Mouse (Mus musculus): ENCODE results near the gene Zbtb8os. TPM values are rescaled to one million over a fixed set of nuclear protein-coding genes. Genes with fewer than 3 reads are reported as not detected.

The Zbtb8os gene
- total RNA-seq, 2 experiments from 2014 or later: 28.5 to 31.9 TPM

Other genes with a start within 250 kb of the Zbtb8os start
- not detected for gene Tmem54, start 230.1 kb upstream of the Zbtb8os start, total RNA-seq (2021)
- 100 to 1,000 TPM; 684 to 738 TPM for gene Hpca, start 213.7 kb upstream of the Zbtb8os start, total RNA-seq (2021)
- gene Fndc5, start 198.7 kb upstream of the Zbtb8os start, total RNA-seq (2021): 10 to 100 TPM; 55.0 to 63.3 TPM
- 10 to 100 TPM; 37.1 to 38.3 TPM for gene S100pbp, start 146.0 kb upstream of the Zbtb8os start, total RNA-seq (2021)
- 100 to 1,000 TPM in 1 of 2 experiments, 10 to 100 TPM in 1; 83.9 to 102 TPM for gene Yars, start 145.9 kb upstream of the Zbtb8os start, total RNA-seq (2021)
- 10 to 100 TPM; 23.1 to 24.0 TPM for gene C77080, start 74.3 kb upstream of the Zbtb8os start, total RNA-seq (2021)
- 1 to 10 TPM; 1.9 to 2.5 TPM for gene Sync, start 48.1 kb upstream of the Zbtb8os start, total RNA-seq (2021)
- 100 to 1,000 TPM; 122 to 129 TPM for gene Rbbp4, start 325 bp upstream of the Zbtb8os start, total RNA-seq (2021)
- gene Zbtb8a, start 42.4 kb downstream of the Zbtb8os start, total RNA-seq (2021): 1 to 10 TPM; 4.8 to 5.0 TPM
- gene Zbtb8b, start 105.2 kb downstream of the Zbtb8os start, total RNA-seq (2021): 1 to 10 TPM; 6.2 to 7.2 TPM
- 10 to 100 TPM; 59.8 to 62.7 TPM for gene Bsdc1, start 125.9 kb downstream of the Zbtb8os start, total RNA-seq (2021)
- not detected for gene Tssk3, start 155.3 kb downstream of the Zbtb8os start, total RNA-seq (2021)
- under 1 TPM in 1 of 2 experiments, not detected in 1; 0.66 TPM for gene Fam229a, start 155.5 kb downstream of the Zbtb8os start, total RNA-seq (2021)
- gene Marcksl1, start 177.9 kb downstream of the Zbtb8os start, total RNA-seq (2021): 10 to 100 TPM; 58.3 to 84.6 TPM
- gene Hdac1, start 207.0 kb downstream of the Zbtb8os start, total RNA-seq (2021): 10 to 100 TPM; 21.5 to 22.7 TPM
- 1 to 10 TPM; 1.2 to 4.4 TPM for gene Lck, start 237.9 kb downstream of the Zbtb8os start, total RNA-seq (2021)
- gene Fam167b, start 242.9 kb downstream of the Zbtb8os start, total RNA-seq (2021): under 1 TPM in 1 of 2 experiments, not detected in 1; 0.46 TPM

Data from left cerebral cortex, adult 18-20 months (tissue).